In the genomic region with DNA sequence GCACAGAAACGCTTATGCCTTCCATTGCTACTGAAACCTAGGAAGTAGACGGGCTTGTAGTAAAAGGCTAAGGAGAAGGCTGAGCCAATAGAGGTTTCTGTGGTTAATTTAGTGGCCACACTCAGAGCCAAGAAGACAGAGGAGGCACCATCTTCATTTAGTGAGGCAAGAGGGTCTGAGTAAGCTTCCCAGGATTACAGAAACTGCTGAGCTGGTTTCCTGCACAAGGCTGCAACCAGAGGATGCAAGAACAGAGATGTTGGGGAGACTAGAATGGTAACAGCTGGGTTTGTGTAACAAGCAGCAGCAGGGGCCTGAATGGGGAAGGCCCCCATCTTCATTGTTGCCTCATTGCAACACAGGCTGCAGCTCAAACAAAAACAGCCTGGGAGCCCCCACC, we compare ENCODE assay signal across 20 mouse cellular contexts. TPM values are rescaled to one million over a fixed set of nuclear protein-coding genes. Genes with fewer than 3 reads are reported as not detected.
DNase-seq lines count a peak whose midpoint lies in the region; ATAC-seq lines count a peak whose summit lies in the region.
"Had no signal": no experiment of that assay in that cellular context is flagged by ENCODE, and none has a peak within 500 bp of the region (broad histone marks: within the 10 kb centered on the region; RNA-seq: fewer than 3 reads in every experiment).

No protein-coding gene starts in this region.

- 73% methylated on average over 2 of the region's 2 CpGs for WGBS in forebrain, embryonic 15.5 days
- WGBS in hindbrain, embryonic 15.5 days = 43% methylated on average over 2 of the region's 2 CpGs
- WGBS in midbrain, embryonic 13.5 days = 79% methylated on average over 2 of the region's 2 CpGs

- H3K9me3 ChIP-seq in forebrain, embryonic 15.5 days = no peaks in the 10 kb centered on the region
- no peaks in the 10 kb centered on the region for H3K9me3 ChIP-seq in hindbrain, embryonic 15.5 days
- H3K9me3 ChIP-seq in midbrain, embryonic 13.5 days = no peaks in the 10 kb centered on the region; the same call in 1 of the 2 replicates
- H3K9me3 ChIP-seq: embryonic facial prominence, embryonic 13.5 days; heart, embryonic 12.5 days had no signal

- H3K36me3 ChIP-seq in forebrain, embryonic 15.5 days = no peaks in the 10 kb centered on the region
- H3K36me3 ChIP-seq in hindbrain, embryonic 15.5 days = no peaks in the 10 kb centered on the region
- peaks cover 11% of the 10 kb centered on the region for H3K36me3 ChIP-seq in midbrain, embryonic 13.5 days
- H3K36me3 ChIP-seq: embryonic facial prominence, embryonic 13.5 days; heart, embryonic 12.5 days had no signal

- ATAC-seq in forebrain, embryonic 15.5 days (replicated peaks) = no peak
- ATAC-seq in hindbrain, embryonic 15.5 days (ENCODE audit: low FRiP score, low read depth) = no peak
- no peak for ATAC-seq in midbrain, embryonic 13.5 days

- no peaks in the 10 kb centered on the region for H3K27me3 ChIP-seq in forebrain, embryonic 15.5 days
- H3K27me3 ChIP-seq in hindbrain, embryonic 15.5 days = no peaks in the 10 kb centered on the region
- no peaks in the 10 kb centered on the region for H3K27me3 ChIP-seq in midbrain, embryonic 13.5 days

- H3K4me3 ChIP-seq in forebrain, embryonic 15.5 days = peak overlapping the region; percentile 88
- peak overlapping the region; percentile 87 for H3K4me3 ChIP-seq in hindbrain, embryonic 15.5 days
- H3K4me3 ChIP-seq in midbrain, embryonic 13.5 days (replicated peaks) = peak overlapping the region; percentile 78
- H3K4me3 ChIP-seq: embryonic facial prominence, embryonic 13.5 days; heart, embryonic 12.5 days had no signal

- peak overlapping the region; percentile 98 for H3K27ac ChIP-seq in forebrain, embryonic 15.5 days (replicated peaks)
- H3K27ac ChIP-seq in hindbrain, embryonic 15.5 days (replicated peaks) = peak overlapping the region; percentile 97
- peak overlapping the region; percentile 99 for H3K27ac ChIP-seq in midbrain, embryonic 13.5 days
- H3K27ac ChIP-seq: embryonic facial prominence, embryonic 13.5 days had no signal

- DNase-seq in 416B (ENCODE audit: low read depth) = peak; percentile 81
- no peak for DNase-seq in ovary, postnatal 10 days (ENCODE audit: low spot score)
- no peak for DNase-seq in adrenal gland, postnatal 14 days
- no peak for DNase-seq in urinary bladder, adult 2 months (ENCODE audit: low spot score)
- no peak for DNase-seq in layer of hippocampus, adult 8-10 months (ENCODE audit: low spot score in 2 of 2)
- DNase-seq: cerebellum, adult 11-12 months; gastrocnemius, postnatal 36 days; heart, postnatal 36 days; kidney, adult 11 months; kidney, postnatal 36 days; layer of hippocampus, postnatal 36 days; left cerebral cortex, postnatal 4 days; lung, embryonic 14.5 days; thymus, adult 18-20 months had no signal

- H3K4me2 ChIP-seq in forebrain, embryonic 15.5 days (replicated peaks) = peak overlapping the region; percentile 82
- H3K4me2 ChIP-seq in hindbrain, embryonic 15.5 days = peak overlapping the region; percentile 96
- H3K4me2 ChIP-seq in midbrain, embryonic 13.5 days (replicated peaks) = peak overlapping the region; percentile 61
- H3K4me2 ChIP-seq: embryonic facial prominence, embryonic 13.5 days; heart, embryonic 12.5 days; liver, embryonic 11.5 days; lung, embryonic 14.5 days had no signal

- peak overlapping the region; percentile 100 for H3K9ac ChIP-seq in forebrain, embryonic 15.5 days (replicated peaks)
- peak overlapping the region; percentile 92 for H3K9ac ChIP-seq in hindbrain, embryonic 15.5 days
- peak overlapping the region; percentile 98 for H3K9ac ChIP-seq in midbrain, embryonic 13.5 days (replicated peaks)
- H3K9ac ChIP-seq: heart, embryonic 12.5 days; lung, embryonic 14.5 days had no signal

- peaks cover 69% of the 10 kb centered on the region for H3K4me1 ChIP-seq in forebrain, embryonic 15.5 days
- peaks cover 67% of the 10 kb centered on the region for H3K4me1 ChIP-seq in hindbrain, embryonic 15.5 days (replicated peaks)
- peaks cover 78% of the 10 kb centered on the region for H3K4me1 ChIP-seq in midbrain, embryonic 13.5 days (replicated peaks)

RNA-seq across cellular contexts. Expression of a gene that starts 1.5 kb away (rescaled TPM):
- 123 and 127 TPM in 2 replicates for polyA plus RNA-seq in forebrain, embryonic 15.5 days (2015; fragmentation: Nextera tagmentation; extraction: Ambion mirVana)
- 98.3 and 110 TPM in 2 replicates for polyA plus RNA-seq in hindbrain, embryonic 15.5 days (2015; fragmentation: Nextera tagmentation; extraction: Ambion mirVana)
- polyA plus RNA-seq in midbrain, embryonic 13.5 days (2015; fragmentation: Nextera tagmentation; extraction: Ambion mirVana) = 105 and 106 TPM in 2 replicates
- 20.0 and 21.2 TPM in 2 replicates for total RNA-seq in adrenal gland, postnatal 14 days (2021)
- polyA plus RNA-seq in urinary bladder, adult 2 months (2012; rRNA removed) = 25.3 and 28.7 TPM in 2 replicates
- total RNA-seq in layer of hippocampus, adult 8-10 months (2022) = 10 to 100 TPM; 12.5 to 17.7 (median 15.6) TPM

RNA-seq across cellular contexts. Expression of a gene that starts 1.8 kb away (rescaled TPM):
- 21.2 TPM in 2 replicates for polyA plus RNA-seq in forebrain, embryonic 15.5 days (2015; fragmentation: Nextera tagmentation; extraction: Ambion mirVana)
- polyA plus RNA-seq in hindbrain, embryonic 15.5 days (2015; fragmentation: Nextera tagmentation; extraction: Ambion mirVana) = 15.4 and 16.1 TPM in 2 replicates
- 14.6 and 20.4 TPM in 2 replicates for polyA plus RNA-seq in midbrain, embryonic 13.5 days (2015; fragmentation: Nextera tagmentation; extraction: Ambion mirVana)
- 0.11 and 0.38 TPM in 2 replicates for total RNA-seq in adrenal gland, postnatal 14 days (2021)
- 0.01 and 0.04 TPM in 2 replicates for polyA plus RNA-seq in urinary bladder, adult 2 months (2012; rRNA removed)
- under 1 TPM; 0.23 to 0.37 (median 0.26) TPM for total RNA-seq in layer of hippocampus, adult 8-10 months (2022)
- polyA plus RNA-seq: lung, embryonic 14.5 days had no signal

RNA-seq across cellular contexts. Expression of a gene that starts 23.3 kb away (rescaled TPM):
- 15.6 and 18.0 TPM in 2 replicates for polyA plus RNA-seq in forebrain, embryonic 15.5 days (2015; fragmentation: Nextera tagmentation; extraction: Ambion mirVana)
- polyA plus RNA-seq in hindbrain, embryonic 15.5 days (2015; fragmentation: Nextera tagmentation; extraction: Ambion mirVana) = 21.7 and 21.8 TPM in 2 replicates
- polyA plus RNA-seq in midbrain, embryonic 13.5 days (2015; fragmentation: Nextera tagmentation; extraction: Ambion mirVana) = 15.9 and 19.6 TPM in 2 replicates
- 30.7 and 31.0 TPM in 2 replicates for total RNA-seq in adrenal gland, postnatal 14 days (2021)
- 66.4 and 70.1 TPM in 2 replicates for polyA plus RNA-seq in urinary bladder, adult 2 months (2012; rRNA removed)
- 10 to 100 TPM; 29.4 to 34.0 (median 31.1) TPM for total RNA-seq in layer of hippocampus, adult 8-10 months (2022)

RNA-seq across cellular contexts. Expression of a gene that starts 31.6 kb away (rescaled TPM):
- 60.7 and 64.6 TPM in 2 replicates for polyA plus RNA-seq in forebrain, embryonic 15.5 days (2015; fragmentation: Nextera tagmentation; extraction: Ambion mirVana)
- 93.3 and 96.0 TPM in 2 replicates for polyA plus RNA-seq in hindbrain, embryonic 15.5 days (2015; fragmentation: Nextera tagmentation; extraction: Ambion mirVana)
- 97.8 and 103 TPM in 2 replicates for polyA plus RNA-seq in midbrain, embryonic 13.5 days (2015; fragmentation: Nextera tagmentation; extraction: Ambion mirVana)
- 6.7 and 9.1 TPM in 2 replicates for total RNA-seq in adrenal gland, postnatal 14 days (2021)
- polyA plus RNA-seq in urinary bladder, adult 2 months (2012; rRNA removed) = 18.3 and 19.0 TPM in 2 replicates
- total RNA-seq in layer of hippocampus, adult 8-10 months (2022) = 100 to 1,000 TPM; 136 to 157 (median 147) TPM

RNA-seq across cellular contexts. Expression of a gene that starts 31.7 kb away (rescaled TPM):
- 4.5 and 4.7 TPM in 2 replicates for polyA plus RNA-seq in forebrain, embryonic 15.5 days (2015; fragmentation: Nextera tagmentation; extraction: Ambion mirVana)
- 21.4 and 23.4 TPM in 2 replicates for polyA plus RNA-seq in hindbrain, embryonic 15.5 days (2015; fragmentation: Nextera tagmentation; extraction: Ambion mirVana)
- 2.3 and 2.4 TPM in 2 replicates for polyA plus RNA-seq in midbrain, embryonic 13.5 days (2015; fragmentation: Nextera tagmentation; extraction: Ambion mirVana)
- 3.3 and 3.9 TPM in 2 replicates for total RNA-seq in adrenal gland, postnatal 14 days (2021)
- polyA plus RNA-seq in urinary bladder, adult 2 months (2012; rRNA removed) = 3.6 and 4.6 TPM in 2 replicates
- total RNA-seq in layer of hippocampus, adult 8-10 months (2022) = 100 to 1,000 TPM; 112 to 133 (median 119) TPM
- total RNA-seq: gastrocnemius, postnatal 36 days had no signal

Comparison
In these comparisons a context has a peak if more than half of its experiments do, and no peak if none do; other contexts are left out.
1. RNA of a gene that starts 1.8 kb away (polyA plus RNA-seq): 21.2 TPM in forebrain, embryonic 15.5 days, 14.6 to 20.4 TPM in midbrain, embryonic 13.5 days and 15.4 to 16.1 TPM in hindbrain, embryonic 15.5 days; 0.01 to 0.04 TPM in urinary bladder, adult 2 months; every median in the first group is over 10 times any median in the second.
2. Peak in every context shown above with its lines, with median percentiles within 50 percentile points of each other: H3K27ac ChIP-seq, H3K4me2 ChIP-seq, H3K4me3 ChIP-seq and H3K9ac ChIP-seq.